Mouse (Mus musculus): ENCODE measurements around the gene Raph1. TPM values are rescaled to one million over a fixed set of nuclear protein-coding genes. Genes with fewer than 3 reads are reported as not detected.

Gene Raph1
- polyA plus RNA-seq, 1 experiment from 2014 or later = 22.6 TPM

DNA sequence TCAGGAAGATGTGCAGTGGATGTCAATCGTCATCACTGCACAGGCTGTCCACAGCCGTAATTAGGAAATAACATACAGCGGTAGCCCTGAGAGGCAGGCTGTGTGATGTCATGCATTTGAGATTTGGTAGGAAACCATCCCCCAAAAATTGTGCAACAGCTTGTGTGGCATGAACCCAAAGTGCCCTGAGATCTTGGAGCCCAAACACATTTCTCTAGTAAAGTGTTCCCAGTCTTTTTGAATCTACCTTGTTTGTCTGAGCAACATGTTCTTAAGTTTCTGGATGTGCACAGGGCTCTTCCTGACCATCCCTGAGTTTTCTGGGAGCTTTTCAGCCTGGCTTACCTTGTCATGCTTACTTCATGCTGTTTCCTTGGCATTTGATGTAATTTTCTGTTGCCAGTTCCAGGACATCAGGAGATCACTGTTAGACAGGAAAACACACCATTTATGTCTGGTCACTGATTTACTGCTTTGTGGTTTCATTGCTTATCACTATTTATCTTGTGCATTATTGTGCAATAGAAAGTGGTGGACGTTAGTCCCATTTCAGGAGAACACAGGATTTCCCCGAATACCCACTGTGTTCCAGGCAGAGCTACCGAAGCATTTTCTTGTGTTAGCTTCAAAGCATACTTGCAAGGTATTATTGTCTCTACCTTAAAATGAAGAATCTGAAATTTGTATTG lies 32.3 kb upstream of the Raph1 start:
- H3K9me3 ChIP-seq (ENCODE audit: control insufficient read depth, low read length) = no peaks in the 10 kb centered on the region
- 94% methylated on average over 6 of the region's 6 CpGs for WGBS
- H3K27me3 ChIP-seq (ENCODE audit: control insufficient read depth, insufficient read depth, low read length) = no peaks in the 10 kb centered on the region
- no peak overlapping the region for H3K27ac ChIP-seq (ENCODE audit: low read depth, low read length)
- H3K4me2 ChIP-seq = no peak overlapping the region
- no peak overlapping the region for H3K4me3 ChIP-seq (ENCODE audit: low read depth, low read length)
- no peaks in the 10 kb centered on the region for H3K36me3 ChIP-seq (ENCODE audit: control insufficient read depth, insufficient read depth, low read length)
- no peak overlapping the region for H3K9ac ChIP-seq (ENCODE audit: low read length)
- ATAC-seq (ENCODE audit: low FRiP score) (no peak), DNase-seq (ENCODE audit: low spot score, missing footprints) (no peak)
- no peaks in the 10 kb centered on the region; the same call in 1 of the 2 replicates for H3K4me1 ChIP-seq (ENCODE audit: control insufficient read depth, insufficient read depth, low read length)

DNA sequence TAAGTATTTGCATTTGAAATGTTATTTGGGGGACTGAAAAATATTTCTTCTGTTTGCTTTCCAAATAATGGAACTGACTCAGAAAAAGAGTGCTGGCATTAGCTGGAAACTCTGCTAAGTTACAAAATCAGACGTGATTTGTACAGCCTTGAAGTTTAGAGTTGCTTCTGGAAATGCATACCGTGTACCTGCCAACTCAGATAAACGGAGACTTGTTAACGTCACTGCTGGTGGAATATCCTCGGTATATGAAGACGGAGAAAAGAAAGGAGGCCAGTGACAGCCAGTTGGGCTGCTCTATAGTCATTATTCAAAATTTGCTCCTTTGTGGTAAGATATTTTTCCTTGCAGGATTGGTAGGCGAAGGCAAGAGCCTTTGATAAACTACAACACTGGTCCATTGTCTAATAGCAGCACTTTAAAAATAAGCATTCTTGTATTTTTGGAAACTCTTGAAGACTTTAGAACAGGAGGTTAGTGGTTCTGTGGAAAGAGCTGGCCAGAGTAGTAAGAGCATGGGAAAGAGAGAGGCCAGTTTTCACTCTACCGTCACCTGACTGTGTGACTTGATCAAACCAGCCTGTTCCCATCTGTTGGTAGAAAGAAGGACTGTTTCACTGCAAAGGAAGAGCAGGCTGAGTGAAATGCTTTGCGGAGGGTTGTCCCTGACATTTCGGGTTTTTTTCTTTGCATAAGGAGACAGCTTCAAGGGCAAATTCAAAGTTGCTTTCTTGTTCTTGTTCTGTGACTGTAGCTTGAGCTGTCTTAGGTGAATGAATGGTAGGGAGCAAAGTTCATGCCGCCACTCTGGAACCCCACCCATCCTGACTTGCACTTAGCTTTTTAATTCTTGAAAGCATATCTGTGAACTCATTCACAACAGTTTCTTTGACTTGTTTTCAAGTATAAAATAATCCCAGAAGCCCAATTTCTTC lies 29.7 kb upstream of the Raph1 start:
- H3K27ac ChIP-seq (ENCODE audit: low read depth, low read length) = no peak overlapping the region
- H3K9me3 ChIP-seq (ENCODE audit: control insufficient read depth, low read length) = no peaks in the 10 kb centered on the region
- H3K27me3 ChIP-seq (ENCODE audit: control insufficient read depth, insufficient read depth, low read length) = no peaks in the 10 kb centered on the region; the same call in 1 of the 2 replicates
- no peak overlapping the region for H3K4me3 ChIP-seq (ENCODE audit: low read depth, low read length)
- no peak for ATAC-seq (ENCODE audit: low FRiP score)
- H3K36me3 ChIP-seq (ENCODE audit: control insufficient read depth, insufficient read depth, low read length) = no peaks in the 10 kb centered on the region
- H3K4me2 ChIP-seq = no peak overlapping the region
- DNase-seq (ENCODE audit: low spot score, missing footprints) = no peak
- H3K4me1 ChIP-seq (ENCODE audit: control insufficient read depth, insufficient read depth, low read length) = no peaks in the 10 kb centered on the region; the same call in 1 of the 2 replicates
- WGBS = 80% methylated on average over 11 of the region's 11 CpGs
- no peak overlapping the region for H3K9ac ChIP-seq (ENCODE audit: low read length)

- no peak overlapping the region for H3K4me3 ChIP-seq (ENCODE audit: low read depth, low read length)
- no peaks in the 10 kb centered on the region; the same call in 1 of the 2 replicates for H3K4me1 ChIP-seq (ENCODE audit: control insufficient read depth, insufficient read depth, low read length)
- H3K27me3 ChIP-seq (ENCODE audit: control insufficient read depth, insufficient read depth, low read length) = no peaks in the 10 kb centered on the region; the same call in 1 of the 2 replicates
- 93% methylated on average over 6 of the region's 6 CpGs for WGBS
- H3K36me3 ChIP-seq (ENCODE audit: control insufficient read depth, insufficient read depth, low read length) = no peaks in the 10 kb centered on the region
- no peak for ATAC-seq (ENCODE audit: low FRiP score)
- H3K9ac ChIP-seq (ENCODE audit: low read length) = no peak overlapping the region
- H3K9me3 ChIP-seq (ENCODE audit: control insufficient read depth, low read length) = no peaks in the 10 kb centered on the region
- H3K27ac ChIP-seq (ENCODE audit: low read depth, low read length) = no peak overlapping the region
- no peak overlapping the region for H3K4me2 ChIP-seq
- no peak for DNase-seq (ENCODE audit: low spot score, missing footprints)
Measured at GRCm38 (mm10) chr1:60593101-60593500, 26.2 kb upstream of the Raph1 start.

GRCm38 (mm10) chr1:60588887-60589629 lies 22.2 kb upstream of the Raph1 start:
- WGBS = 58% methylated on average over 4 of the region's 4 CpGs
- ATAC-seq (ENCODE audit: low FRiP score) = no peak

DNA sequence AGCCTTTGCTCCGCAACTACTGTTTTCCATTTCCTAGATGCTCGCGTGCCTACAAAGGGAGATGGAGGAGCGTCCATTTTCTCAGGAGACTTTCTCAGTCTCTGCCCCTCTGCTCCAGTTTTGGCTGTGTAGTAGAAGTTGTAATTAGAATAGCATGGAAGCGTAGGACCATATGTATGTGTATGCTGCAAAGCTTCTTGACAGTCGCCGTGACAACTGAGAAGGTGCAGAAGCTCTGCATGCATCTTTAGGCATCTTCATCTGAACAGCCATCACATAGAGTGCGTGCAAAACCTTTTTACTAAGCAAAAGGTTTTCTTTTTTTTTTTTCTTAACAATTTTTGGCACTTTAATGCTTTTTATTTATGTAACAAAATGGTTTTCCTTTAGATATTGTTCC lies 14.1 kb upstream of the Raph1 start:
- H3K4me1 ChIP-seq (ENCODE audit: control insufficient read depth, insufficient read depth, low read length) = no peaks in the 10 kb centered on the region
- WGBS = 87% methylated on average over 8 of the region's 8 CpGs
- no peaks in the 10 kb centered on the region for H3K9me3 ChIP-seq (ENCODE audit: control insufficient read depth, low read length)
- no peaks in the 10 kb centered on the region for H3K27me3 ChIP-seq (ENCODE audit: control insufficient read depth, insufficient read depth, low read length)
- no peak overlapping the region for H3K9ac ChIP-seq (ENCODE audit: low read length)
- ATAC-seq (ENCODE audit: low FRiP score) (no peak), DNase-seq (ENCODE audit: low spot score, missing footprints) (no peak)
- H3K36me3 ChIP-seq (ENCODE audit: control insufficient read depth, insufficient read depth, low read length) = no peaks in the 10 kb centered on the region
- no peak overlapping the region for H3K4me3 ChIP-seq (ENCODE audit: low read depth, low read length)
- no peak overlapping the region for H3K4me2 ChIP-seq
- no peak overlapping the region for H3K27ac ChIP-seq (ENCODE audit: low read depth, low read length)

More at GRCm38 (mm10) chr1:60588887-60589629, 22.2 kb upstream of the Raph1 start:
- no peaks in the 10 kb centered on the region for H3K36me3 ChIP-seq (ENCODE audit: control insufficient read depth, insufficient read depth, low read length)
- no peak for DNase-seq (ENCODE audit: low spot score, missing footprints)
- H3K4me3 ChIP-seq (ENCODE audit: low read depth, low read length) = no peak overlapping the region
- no peaks in the 10 kb centered on the region for H3K4me1 ChIP-seq (ENCODE audit: control insufficient read depth, insufficient read depth, low read length)
- no peak overlapping the region for H3K9ac ChIP-seq (ENCODE audit: low read length)
- H3K4me2 ChIP-seq = no peak overlapping the region
- no peaks in the 10 kb centered on the region; the same call in 1 of the 2 replicates for H3K27me3 ChIP-seq (ENCODE audit: control insufficient read depth, insufficient read depth, low read length)
- H3K27ac ChIP-seq (ENCODE audit: low read depth, low read length) = no peak overlapping the region
- no peaks in the 10 kb centered on the region for H3K9me3 ChIP-seq (ENCODE audit: control insufficient read depth, low read length)

GRCm38 (mm10) chr1:60579886-60580285 lies 13.0 kb upstream of the Raph1 start:
- H3K27ac ChIP-seq (ENCODE audit: low read depth, low read length) = no peak overlapping the region
- WGBS = 82% methylated on average over 1 of the region's 1 CpGs
- H3K4me3 ChIP-seq (ENCODE audit: low read depth, low read length) = no peak overlapping the region
- H3K9ac ChIP-seq (ENCODE audit: low read length) = no peak overlapping the region
- no peaks in the 10 kb centered on the region for H3K9me3 ChIP-seq (ENCODE audit: control insufficient read depth, low read length)
- no peak for DNase-seq (ENCODE audit: low spot score, missing footprints)
- H3K4me1 ChIP-seq (ENCODE audit: control insufficient read depth, insufficient read depth, low read length) = no peaks in the 10 kb centered on the region
- ATAC-seq (ENCODE audit: low FRiP score) = no peak
- no peaks in the 10 kb centered on the region for H3K36me3 ChIP-seq (ENCODE audit: control insufficient read depth, insufficient read depth, low read length)
- H3K27me3 ChIP-seq (ENCODE audit: control insufficient read depth, insufficient read depth, low read length) = no peaks in the 10 kb centered on the region
- H3K4me2 ChIP-seq = no peak overlapping the region

- Histone ChIP-seq H3K36me3 (ENCODE audit: control insufficient read depth, insufficient read depth, low read length) (no peaks in the 10 kb centered on the region), H3K4me1 (ENCODE audit: control insufficient read depth, insufficient read depth, low read length) (no peaks in the 10 kb centered on the region), H3K4me2 (no peak overlapping the region), H3K4me3 (ENCODE audit: low read depth, low read length) (no peak overlapping the region), H3K27ac (ENCODE audit: low read depth, low read length) (no peak overlapping the region), H3K9me3 (ENCODE audit: control insufficient read depth, low read length) (no peaks in the 10 kb centered on the region), H3K27me3 (ENCODE audit: control insufficient read depth, insufficient read depth, low read length) (no peaks in the 10 kb centered on the region), H3K9ac (ENCODE audit: low read length) (no peak overlapping the region)
- ATAC-seq (ENCODE audit: low FRiP score) = no peak
- WGBS = 79% methylated on average over 3 of the region's 3 CpGs
- peak; percentile 17 for DNase-seq (ENCODE audit: low spot score, missing footprints)
Measured at GRCm38 (mm10) chr1:60572699-60573098, 5.8 kb upstream of the Raph1 start.

DNA sequence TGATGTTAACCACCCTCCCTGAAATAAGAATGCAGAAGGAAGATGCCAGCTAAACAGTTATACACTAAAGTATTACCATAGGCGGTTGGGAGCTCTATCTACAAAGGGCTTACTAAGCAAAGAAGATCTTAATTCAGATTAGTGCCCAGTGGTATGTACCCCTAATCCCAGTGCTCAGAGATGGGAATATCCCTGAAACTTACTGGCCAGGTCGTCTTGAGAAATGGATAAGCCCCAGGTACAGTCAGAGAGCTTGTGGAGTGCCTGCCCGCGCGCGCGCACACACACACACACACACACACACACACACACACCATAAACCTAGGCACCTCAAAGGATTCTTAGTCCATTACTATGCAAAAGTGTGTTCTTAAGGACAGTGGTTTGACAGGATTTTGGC lies 2.8 kb upstream of the Raph1 start:
- Histone ChIP-seq H3K9me3 (ENCODE audit: control insufficient read depth, low read length) (no peaks in the 10 kb centered on the region), H3K4me3 (ENCODE audit: low read depth, low read length) (no peak overlapping the region), H3K4me1 (ENCODE audit: control insufficient read depth, insufficient read depth, low read length) (peaks cover 4% of the 10 kb centered on the region; the same call in 1 of the 2 replicates), H3K27ac (ENCODE audit: low read depth, low read length) (no peak overlapping the region), H3K27me3 (ENCODE audit: control insufficient read depth, insufficient read depth, low read length) (no peaks in the 10 kb centered on the region), H3K36me3 (ENCODE audit: control insufficient read depth, insufficient read depth, low read length) (no peaks in the 10 kb centered on the region), H3K9ac (ENCODE audit: low read length) (no peak overlapping the region), H3K4me2 (no peak overlapping the region)
- 84% methylated on average over 7 of the region's 7 CpGs for WGBS
- no peak for DNase-seq (ENCODE audit: low spot score, missing footprints)
- ATAC-seq (ENCODE audit: low FRiP score) = no peak

Data from midbrain, embryonic 11.5 days (tissue).